Mouse (Mus musculus): ENCODE measurements around the gene Bcl11b.

Gene Bcl11b

GRCm38 (mm10) chr12:108003483-108003882 lies at the start of gene Bcl11b:
Gene Bcl11b (minus strand): TSS chr12:108003602.
- DNase-seq: no peak

- DNase-seq: no peak
These were observed 47.6 kb upstream of the Bcl11b start for GRCm38 (mm10) chr12:108050996-108051395.

DNA sequence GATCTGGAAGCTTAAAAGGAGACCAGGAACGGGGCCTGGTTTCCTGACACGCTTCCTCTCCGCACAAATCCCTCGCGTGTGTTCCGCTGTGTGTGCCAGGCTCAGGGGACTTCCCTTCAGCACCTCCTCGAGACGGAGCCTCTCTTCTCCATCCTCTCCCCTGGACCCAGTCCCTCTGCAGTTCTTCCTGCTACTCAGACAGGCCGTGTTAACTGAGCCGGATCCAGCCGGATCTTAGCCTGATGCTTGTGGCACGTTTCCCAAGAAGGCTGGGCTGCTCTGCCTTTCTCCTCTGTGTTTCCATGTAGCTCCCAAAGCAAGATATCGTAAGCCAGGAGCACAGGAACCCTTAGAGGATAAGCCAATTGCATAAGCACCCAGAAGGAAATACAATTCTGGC lies 46.2 kb upstream of the Bcl11b start:
- no peak for DNase-seq

- DNase-seq: peak in 1 of 2 experiments; percentile 52
These were observed 38.8 kb upstream of the Bcl11b start for GRCm38 (mm10) chr12:108042239-108042571.

GRCm38 (mm10) chr12:108041571-108042238 lies 38.3 kb upstream of the Bcl11b start:
- DNase-seq: peak; percentile 84 to 89

GRCm38 (mm10) chr12:108037446-108037845 lies 34.0 kb upstream of the Bcl11b start:
- no peak for DNase-seq

DNA sequence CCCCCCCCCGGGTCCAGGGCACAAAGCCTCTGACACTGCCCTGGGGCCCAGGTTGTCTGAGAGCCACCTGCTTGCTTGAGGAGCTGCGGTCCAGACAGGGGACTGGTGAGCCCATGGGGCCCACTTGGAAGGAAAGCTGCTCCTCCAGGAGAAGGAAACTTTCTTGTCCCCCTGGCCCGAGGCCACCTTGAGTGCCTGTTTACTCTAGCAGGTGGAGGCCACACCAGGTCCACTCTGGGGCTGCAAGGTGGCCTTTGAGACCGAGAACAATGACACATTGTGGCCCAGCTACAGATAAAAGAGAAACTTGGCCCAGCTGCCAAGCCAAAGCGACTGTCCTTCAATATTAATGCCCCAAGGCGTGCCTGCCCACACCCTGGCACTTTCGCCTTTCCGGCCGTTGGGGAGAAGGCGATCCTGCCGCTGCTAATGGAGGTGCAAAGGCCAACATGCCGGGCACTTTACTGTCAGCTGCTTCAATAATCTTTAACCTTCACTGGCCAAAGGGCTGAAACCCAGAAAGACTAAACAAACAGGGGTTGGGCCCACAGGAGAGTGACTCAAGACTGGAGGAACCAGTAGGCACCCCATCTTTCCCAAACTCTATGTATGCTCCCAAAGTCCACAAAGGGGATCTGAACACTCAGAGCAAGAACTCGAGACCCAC lies 32.1 kb upstream of the Bcl11b start:
- DNase-seq: peak; percentile 79 to 93

DNA sequence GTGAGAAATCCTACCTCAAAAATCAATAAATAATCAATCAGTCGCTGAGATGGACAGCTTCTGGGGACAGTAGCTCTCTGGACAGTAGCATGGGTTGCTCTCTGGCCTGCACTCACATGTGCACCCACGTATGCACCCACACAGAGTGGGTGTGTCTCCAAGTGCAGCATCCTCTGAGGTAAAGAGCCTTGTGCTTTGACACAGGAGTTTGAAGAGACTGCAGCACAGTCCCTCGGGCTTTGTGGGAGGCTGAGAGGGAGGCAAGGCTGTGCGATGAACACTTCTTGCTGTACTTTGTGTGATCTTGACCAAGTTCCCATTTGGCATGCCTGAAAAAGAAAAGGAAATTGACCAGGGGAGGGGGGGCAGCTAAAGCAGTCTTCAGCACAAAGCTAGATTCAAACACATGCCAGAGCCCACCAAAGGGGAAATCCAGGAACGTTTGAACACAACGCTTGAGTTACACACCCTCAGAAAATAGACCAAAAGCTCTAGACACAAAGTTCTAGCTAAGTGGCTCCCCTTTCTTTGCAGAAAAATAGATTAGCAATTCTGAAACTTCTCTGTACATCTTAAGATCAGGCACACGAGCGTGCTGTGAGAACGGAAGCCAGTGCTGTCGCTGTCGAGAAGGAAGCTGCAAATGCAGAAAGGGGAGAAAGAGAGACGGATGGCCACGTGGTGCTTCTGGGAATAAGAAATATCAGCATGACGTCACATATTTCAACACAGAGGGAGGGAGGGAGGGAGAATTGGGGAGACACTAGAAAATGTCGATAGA lies 19.6 kb upstream of the Bcl11b start:
- no peak for DNase-seq

DNA sequence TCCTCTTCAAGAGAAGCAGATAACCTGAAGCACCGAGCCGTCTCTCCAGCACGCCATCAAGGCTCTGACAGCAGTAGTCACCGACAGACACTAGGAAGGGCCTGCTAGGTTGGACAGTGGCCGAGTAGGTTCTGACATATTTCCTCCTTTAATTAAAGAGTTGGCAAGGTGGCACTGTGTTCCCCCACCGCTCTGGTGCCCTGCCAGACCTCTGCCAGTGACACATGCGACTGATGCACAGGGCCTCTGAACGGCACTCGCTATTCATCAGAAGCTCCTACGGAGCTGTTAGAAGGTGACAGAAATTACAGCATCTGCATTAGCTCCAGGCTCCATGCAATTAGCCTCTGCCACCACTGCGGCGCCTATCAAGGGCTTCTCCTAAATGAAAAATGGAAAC lies 8.6 kb upstream of the Bcl11b start:
- DNase-seq: no peak

- DNase-seq: no peak
These were observed 6.9 kb upstream of the Bcl11b start for GRCm38 (mm10) chr12:108010346-108010745.

- peak in 1 of 2 experiments; percentile 2 for DNase-seq
These were observed 5.8 kb upstream of the Bcl11b start for GRCm38 (mm10) chr12:108009156-108009555.

DNA sequence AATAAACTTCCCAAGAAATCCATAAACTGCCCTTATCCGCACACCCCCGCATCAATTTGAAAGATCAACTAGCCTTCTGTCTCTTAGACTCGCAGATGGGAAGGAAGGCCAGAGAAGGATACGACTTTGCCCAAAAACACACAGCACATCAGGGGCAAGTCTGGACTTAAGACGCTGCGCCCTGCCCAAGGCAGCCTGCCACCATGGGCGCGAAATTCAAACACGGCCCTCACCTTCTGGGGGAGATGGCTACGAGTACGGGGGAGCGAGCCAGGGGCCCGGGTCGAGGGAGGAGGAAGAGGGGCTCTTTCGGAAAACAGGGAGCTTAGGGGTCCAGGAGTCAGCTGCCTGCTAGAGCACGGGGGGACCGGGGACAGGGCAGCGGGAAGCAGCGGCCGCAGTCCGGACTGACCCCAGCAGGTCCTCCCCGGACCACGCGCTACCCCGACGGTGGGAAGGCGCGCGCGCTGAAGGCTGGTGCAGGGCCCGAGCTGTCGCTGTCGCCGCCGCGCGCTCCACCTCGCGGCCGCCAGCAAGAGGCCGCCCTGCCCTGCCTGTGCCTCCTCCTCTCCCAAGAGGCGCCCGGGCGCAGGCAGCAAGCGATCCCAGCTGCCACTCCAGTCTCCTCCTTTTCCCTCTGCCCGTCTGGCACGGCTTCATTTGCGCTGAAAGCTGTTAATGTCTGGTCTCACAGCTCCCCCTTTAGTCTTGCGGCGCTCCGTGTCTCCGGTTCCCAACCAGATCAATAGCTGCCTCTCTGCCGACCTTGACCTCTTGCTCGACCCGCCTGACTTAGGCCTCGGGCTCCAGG lies 2.6 kb upstream of the Bcl11b start:
- peak; percentile 48 to 75 for DNase-seq

GRCm38 (mm10) chr12:108005488-108005800 lies 2.0 kb upstream of the Bcl11b start:
- DNase-seq: no peak

DNA sequence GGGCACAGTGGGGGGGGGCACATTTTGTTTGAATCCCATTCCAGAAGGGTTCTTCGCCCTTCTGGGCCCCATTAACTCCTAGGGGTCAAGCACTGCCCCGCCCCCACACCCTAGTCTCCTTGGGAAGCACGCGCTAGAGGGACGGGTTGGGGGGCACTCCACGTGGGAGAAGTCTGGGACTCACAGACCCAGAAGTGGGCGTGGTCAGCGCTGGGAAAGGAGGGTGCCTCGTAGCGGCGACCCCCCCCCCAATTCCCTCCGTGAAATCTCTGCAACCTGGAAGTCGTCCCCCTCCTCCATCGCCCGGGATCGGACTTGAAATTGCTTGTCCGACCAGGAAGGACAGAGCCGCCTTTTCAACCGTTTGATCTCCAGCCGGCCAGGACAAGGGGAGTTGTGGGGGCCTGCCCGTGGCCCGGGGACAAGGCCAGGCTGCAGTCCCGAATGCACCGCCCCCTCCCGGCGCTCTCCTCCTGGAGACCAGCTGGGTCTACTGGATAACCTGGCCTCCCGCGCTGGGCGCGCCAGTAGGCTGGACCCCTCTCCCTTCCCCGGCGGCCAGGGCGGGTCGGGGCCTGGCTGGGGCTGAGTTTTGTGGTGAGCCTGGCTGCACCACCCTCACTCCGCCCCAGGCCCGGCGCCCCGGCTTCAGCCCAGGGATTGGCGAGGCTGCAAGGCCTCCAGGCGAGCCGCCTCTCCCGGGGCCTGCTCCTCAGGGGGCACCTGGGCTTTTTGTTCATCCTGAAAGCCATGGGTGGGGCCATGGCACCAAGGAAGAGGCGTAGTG lies 1.5 kb upstream of the Bcl11b start:
- peak in 1 of 2 experiments; percentile 31 for DNase-seq

- DNase-seq: peak; percentile 64 to 67
These were observed 526 bp upstream of the Bcl11b start for GRCm38 (mm10) chr12:108003928-108004327.

DNA sequence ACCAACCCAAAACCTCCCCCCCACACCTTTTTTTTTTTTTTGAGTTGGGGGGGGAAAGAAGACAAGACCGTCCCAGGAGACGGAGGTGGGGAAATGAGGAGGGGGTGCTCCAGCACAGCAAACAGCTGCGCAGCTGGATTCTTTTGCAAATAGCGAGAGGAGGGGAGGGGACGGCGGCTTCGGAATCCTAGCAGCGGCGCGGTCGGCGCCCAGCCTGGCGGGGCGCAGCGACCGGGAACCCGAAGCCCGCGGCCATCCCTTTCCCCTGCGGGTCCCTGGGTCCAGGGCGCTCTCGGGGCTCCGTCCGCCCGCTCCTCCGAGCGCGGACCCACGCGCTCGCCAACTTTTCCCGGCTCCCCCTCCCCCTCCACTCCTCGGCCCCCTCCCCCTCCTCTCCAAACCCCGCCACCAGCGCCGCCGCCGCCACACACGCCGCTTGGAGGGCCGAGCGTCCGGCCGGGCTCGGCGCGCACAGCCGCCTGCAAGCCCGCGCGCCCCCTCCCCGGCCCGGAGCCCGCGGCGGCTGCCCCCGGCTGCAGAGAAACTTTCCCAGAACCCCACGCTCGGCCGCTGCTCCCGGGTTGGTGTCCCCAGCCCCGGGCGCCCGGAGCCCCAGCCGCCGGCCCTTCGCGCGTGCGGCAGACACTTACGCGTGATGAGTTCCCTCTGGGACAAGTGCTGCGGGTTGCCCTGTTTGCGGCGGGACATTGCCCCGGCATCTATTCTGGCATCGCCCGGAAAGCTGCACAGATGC lies 789 bp downstream of the Bcl11b start:
- no peak for DNase-seq

DNA sequence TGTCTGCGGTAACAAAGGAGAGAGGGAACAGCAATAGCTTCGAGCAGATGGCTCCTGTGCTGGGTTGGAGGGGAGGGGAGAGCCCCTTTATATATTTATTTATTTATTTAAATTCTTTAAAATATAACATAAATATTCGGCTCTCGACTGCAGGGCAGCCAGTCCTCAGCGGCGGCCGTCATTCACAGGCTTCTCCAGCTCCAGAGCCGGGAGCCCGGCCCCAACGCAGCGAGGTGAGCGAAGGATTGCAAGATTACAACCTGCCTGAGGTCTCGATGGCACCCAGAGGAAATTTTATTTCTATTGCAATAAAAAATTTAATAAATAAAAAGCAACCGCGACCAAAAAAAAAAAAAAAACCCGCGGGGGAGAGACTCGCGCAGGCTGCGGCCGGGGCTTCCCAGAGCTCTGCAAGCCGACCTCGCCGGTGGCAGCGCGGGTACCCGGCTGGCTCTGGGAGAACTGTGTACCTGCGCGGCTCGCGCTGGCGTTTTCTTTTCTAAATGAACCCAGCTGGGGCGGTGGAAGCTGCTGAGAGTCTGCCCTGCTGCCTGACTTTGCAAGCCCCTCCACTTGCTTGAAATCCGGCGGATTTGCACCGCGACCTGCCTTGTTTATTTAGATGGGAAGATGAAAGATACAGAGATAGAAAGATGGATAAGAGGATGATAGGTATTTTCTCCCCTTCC lies 1.6 kb downstream of the Bcl11b start:
- no peak for DNase-seq

GRCm38 (mm10) chr12:108000715-108001080 lies 2.7 kb downstream of the Bcl11b start:
- no peak for DNase-seq

DNA sequence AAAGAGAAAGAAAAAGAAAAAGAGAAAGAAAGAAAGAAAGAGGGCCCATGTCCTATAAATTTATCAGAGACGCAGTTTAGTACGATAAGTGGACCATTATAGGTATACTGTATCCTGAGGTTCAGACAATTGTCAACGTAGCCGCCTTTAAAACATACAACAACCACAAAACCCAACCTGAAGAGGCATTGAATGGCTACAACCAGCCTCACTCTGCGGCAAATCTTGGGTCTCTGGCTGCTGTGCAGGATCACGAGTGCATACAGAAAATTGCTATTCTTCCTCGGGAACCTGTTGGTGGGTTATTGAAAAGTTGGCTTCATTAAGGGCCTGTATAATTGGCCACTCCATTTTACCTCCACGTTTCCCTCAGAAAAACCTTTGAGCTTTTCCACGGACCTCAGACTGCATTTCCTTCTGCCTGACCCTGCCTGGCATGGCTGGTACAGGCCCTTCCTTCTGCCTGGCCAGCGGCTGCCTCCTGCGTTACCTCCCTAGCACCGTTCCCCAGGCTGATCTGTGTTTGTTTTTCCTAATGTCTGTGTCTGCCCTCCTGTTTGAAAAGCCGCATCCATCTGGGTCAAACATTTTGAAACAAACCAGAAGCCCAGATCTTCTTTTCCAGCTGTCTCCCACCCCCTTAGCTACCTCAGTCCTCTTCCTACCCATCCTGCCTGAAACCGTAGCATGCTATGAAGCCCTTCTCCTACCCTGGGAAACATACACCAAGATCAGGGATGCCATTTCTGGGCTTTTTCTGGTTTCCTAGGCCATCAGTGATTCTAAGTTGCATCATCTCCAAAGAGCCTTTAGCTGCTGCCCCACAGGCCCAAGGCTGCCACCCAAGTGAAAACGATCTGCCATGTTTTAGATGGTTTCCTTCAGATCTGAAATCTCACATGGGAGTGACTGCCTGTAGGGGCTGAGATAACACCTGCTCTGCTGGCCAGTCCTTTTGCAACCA lies 3.4 kb downstream of the Bcl11b start:
- DNase-seq: no peak

DNA sequence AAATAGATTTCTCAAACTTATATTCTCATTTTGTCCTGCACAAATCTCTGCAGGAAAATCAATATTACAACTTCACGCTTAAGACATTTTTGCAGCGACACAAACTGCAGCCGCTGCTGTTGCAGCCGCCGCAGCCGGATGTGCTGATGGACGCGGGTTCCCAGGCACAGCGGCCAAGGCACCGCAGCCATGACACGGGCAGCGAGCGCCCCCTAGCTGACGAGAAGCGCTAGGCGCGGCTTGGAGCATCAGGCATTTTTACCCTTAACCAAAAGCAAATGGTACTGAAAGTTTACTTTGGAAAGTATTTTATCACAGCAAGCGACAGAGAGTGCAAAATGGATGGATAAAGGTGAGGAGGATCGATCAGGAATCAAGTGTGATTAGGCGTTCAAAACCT lies 4.7 kb downstream of the Bcl11b start:
- DNase-seq: peak; percentile 77 to 83

All from kidney, postnatal 25 days (tissue).